Mouse (Mus musculus): ENCODE data around the gene Oas2. TPM values are rescaled to one million over a fixed set of nuclear protein-coding genes. Genes with fewer than 3 reads are reported as not detected.
A peak's percentile ranks its signal among the peaks of the same experiment; 100 is the strongest.

Gene Oas2
- polyA plus RNA-seq, 1 experiment, result 9.0 TPM

DNA sequence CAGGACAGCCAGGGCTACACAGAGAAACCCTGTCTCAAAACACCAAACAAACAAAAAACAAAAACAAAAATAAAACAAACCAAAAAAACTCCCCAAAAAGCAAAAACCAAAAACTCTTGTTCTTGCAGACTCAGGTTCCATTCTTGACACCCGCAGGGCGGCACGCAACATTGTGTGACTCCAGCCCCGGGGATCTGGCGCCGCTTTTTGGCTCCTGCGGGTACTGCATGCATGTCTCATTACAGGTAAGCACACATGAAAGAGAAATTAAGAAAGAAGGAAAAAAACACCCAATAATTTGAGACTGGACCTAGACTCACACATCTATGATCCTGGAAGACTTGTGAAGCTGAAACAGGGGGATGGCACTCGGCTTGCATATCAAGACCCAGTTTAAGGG is 15.4 kb upstream of the Oas2 start:
- no peaks in the 10 kb centered on the region for H3K4me1 ChIP-seq (ENCODE audit: control insufficient read depth, insufficient read depth, insufficient read length)
- DNase-seq (ENCODE audit: low read depth in 1 of 2, low spot score in 2 of 2), result no peak
- no peak overlapping the region for H3K27ac ChIP-seq (ENCODE audit: insufficient read depth, low read length)
- 86% methylated on average over 8 of the region's 8 CpGs for WGBS
- H3K27me3 ChIP-seq (ENCODE audit: control insufficient read depth, insufficient read depth, low read length), result no peaks in the 10 kb centered on the region
- H3K4me3 ChIP-seq (ENCODE audit: extremely low read depth, insufficient read depth, insufficient read length), result no peak overlapping the region
- no peak for TF ChIP-seq CTCF (IDR thresholded peaks at IDR 0.05; ENCODE audit: extremely low read depth, insufficient read depth, insufficient read length, insufficient replicate concordance)
- no peak for TF ChIP-seq POLR2A (IDR thresholded peaks at IDR 0.05; ENCODE audit: low read depth, low read length)
- H3K36me3 ChIP-seq (ENCODE audit: control insufficient read depth, insufficient read depth, low read length), result peaks cover 8% of the 10 kb centered on the region

DNA sequence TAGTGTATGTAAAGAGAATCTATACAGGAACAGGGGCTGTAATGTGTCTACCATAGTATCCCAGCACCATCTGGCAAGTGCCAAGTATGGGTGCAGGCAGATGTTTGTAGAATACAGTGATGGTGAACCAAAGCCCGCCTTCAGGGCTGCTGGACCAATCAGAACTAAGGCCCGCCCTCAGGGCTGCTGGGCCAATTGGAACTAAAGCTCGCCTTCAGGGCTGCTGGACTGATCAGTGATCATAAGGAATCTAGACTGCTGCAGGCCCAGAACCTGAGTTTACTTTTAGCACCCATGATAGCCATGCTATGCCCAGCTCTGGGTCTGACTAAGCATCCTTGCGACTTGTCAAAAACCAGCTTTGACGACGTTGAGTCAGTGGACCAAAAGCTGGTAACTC is 12.2 kb upstream of the Oas2 start:
- H3K4me1 ChIP-seq (ENCODE audit: control insufficient read depth, insufficient read depth, insufficient read length), result no peaks in the 10 kb centered on the region

DNA sequence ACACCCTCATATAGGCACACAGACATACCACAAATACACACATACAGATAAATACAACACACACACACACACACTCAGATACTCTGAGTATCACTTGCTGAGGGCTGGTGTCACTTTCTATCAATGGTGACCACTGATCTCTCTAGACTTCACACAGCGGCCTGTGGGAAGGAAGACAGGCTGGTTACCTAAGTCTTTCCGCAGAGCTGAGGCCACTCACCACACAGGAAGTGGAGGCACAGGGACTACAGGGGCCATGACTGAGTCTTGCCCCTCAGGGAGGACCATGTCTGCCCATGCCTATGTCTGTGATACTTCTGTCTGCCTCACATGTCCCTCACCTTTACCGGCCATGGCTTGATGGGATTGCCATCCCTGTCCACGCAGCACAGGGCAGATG is 4.6 kb upstream of the Oas2 start:
- no peak overlapping the region for H3K4me3 ChIP-seq (ENCODE audit: extremely low read depth, insufficient read depth, insufficient read length)

More for the DNA sequence above, 12.2 kb upstream of the Oas2 start:
- Histone ChIP-seq H3K27me3 (ENCODE audit: control insufficient read depth, insufficient read depth, low read length) (no peaks in the 10 kb centered on the region), H3K36me3 (ENCODE audit: control insufficient read depth, insufficient read depth, low read length) (peaks cover 4% of the 10 kb centered on the region), H3K4me3 (ENCODE audit: extremely low read depth, insufficient read depth, insufficient read length) (no peak overlapping the region), H3K27ac (ENCODE audit: insufficient read depth, low read length) (no peak overlapping the region)
- TF ChIP-seq CTCF (IDR thresholded peaks at IDR 0.05; ENCODE audit: extremely low read depth, insufficient read depth, insufficient read length, insufficient replicate concordance) (no peak), POLR2A (IDR thresholded peaks at IDR 0.05; ENCODE audit: low read depth, low read length) (no peak)
- WGBS, result 85% methylated on average over 6 of the region's 6 CpGs
- no peak for DNase-seq (ENCODE audit: low read depth in 1 of 2, low spot score in 2 of 2)

DNA sequence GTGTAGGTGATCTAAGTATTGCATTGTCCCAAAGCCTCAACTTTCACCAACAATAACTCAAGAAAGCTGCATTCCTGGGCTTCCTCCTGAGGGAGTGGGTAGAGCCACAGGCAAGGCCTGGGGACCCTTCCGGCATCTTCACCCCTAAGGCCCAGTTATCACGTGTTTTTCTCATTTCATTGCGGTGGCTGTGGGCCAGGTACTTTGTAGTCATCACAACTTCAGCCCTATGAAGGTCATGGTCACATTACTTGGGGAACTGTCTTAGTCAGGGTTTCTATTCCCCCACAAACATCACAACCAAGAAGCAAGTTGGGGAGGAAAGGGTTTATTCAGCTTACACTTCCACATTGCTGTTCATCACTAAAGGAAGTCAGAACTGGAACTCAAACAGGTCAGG is 3.1 kb upstream of the Oas2 start:
- Histone ChIP-seq H3K36me3 (ENCODE audit: control insufficient read depth, insufficient read depth, low read length) (peaks cover 1% of the 10 kb centered on the region; the same call in 1 of the 2 replicates), H3K4me3 (ENCODE audit: extremely low read depth, insufficient read depth, insufficient read length) (no peak overlapping the region), H3K27ac (ENCODE audit: insufficient read depth, low read length) (no peak overlapping the region), H3K27me3 (ENCODE audit: control insufficient read depth, insufficient read depth, low read length) (no peaks in the 10 kb centered on the region), H3K4me1 (ENCODE audit: control insufficient read depth, insufficient read depth, insufficient read length) (peaks cover 12% of the 10 kb centered on the region; the same call in 1 of the 2 replicates)
- no peak for DNase-seq (ENCODE audit: low read depth in 1 of 2, low spot score in 2 of 2)
- 92% methylated on average over 3 of the region's 3 CpGs for WGBS
- no peak for TF ChIP-seq POLR2A (IDR thresholded peaks at IDR 0.05; ENCODE audit: low read depth, low read length)
- no peak for TF ChIP-seq CTCF (IDR thresholded peaks at IDR 0.05; ENCODE audit: extremely low read depth, insufficient read depth, insufficient read length, insufficient replicate concordance)

More for the DNA sequence above, 4.6 kb upstream of the Oas2 start:
- no peak for DNase-seq (ENCODE audit: low read depth in 1 of 2, low spot score in 2 of 2)
- Histone ChIP-seq H3K4me1 (ENCODE audit: control insufficient read depth, insufficient read depth, insufficient read length) (peaks cover 9% of the 10 kb centered on the region; the same call in 1 of the 2 replicates), H3K27me3 (ENCODE audit: control insufficient read depth, insufficient read depth, low read length) (no peaks in the 10 kb centered on the region), H3K27ac (ENCODE audit: insufficient read depth, low read length) (no peak overlapping the region), H3K36me3 (ENCODE audit: control insufficient read depth, insufficient read depth, low read length) (peaks cover 1% of the 10 kb centered on the region; the same call in 1 of the 2 replicates)
- 55% methylated on average over 4 of the region's 4 CpGs for WGBS
- TF ChIP-seq CTCF (IDR thresholded peaks at IDR 0.05; ENCODE audit: extremely low read depth, insufficient read depth, insufficient read length, insufficient replicate concordance) (no peak), POLR2A (IDR thresholded peaks at IDR 0.05; ENCODE audit: low read depth, low read length) (no peak)

DNA sequence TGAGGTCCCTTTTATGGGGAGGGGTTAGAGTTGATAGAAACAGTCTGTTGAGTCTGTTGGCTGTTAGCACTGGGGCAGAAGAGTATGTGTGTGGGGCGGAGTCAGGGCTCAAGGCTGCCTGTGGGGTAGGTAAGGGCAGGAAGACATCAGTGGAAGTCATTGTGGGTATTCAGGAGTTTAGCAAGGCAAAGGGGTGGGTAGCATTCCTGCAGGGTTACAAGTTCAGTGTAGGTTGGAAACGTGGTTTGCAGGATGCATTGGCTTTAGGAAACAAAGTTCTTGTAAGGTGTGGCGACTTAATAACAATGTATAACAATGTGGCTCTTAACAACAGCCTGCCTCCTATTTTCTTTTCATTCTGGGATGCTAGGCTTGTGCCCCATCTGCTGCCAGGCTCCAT is 1.6 kb upstream of the Oas2 start:
- H3K27ac ChIP-seq (ENCODE audit: insufficient read depth, low read length), result no peak overlapping the region
- TF ChIP-seq POLR2A (IDR thresholded peaks at IDR 0.05; ENCODE audit: low read depth, low read length), result no peak
- TF ChIP-seq CTCF (IDR thresholded peaks at IDR 0.05; ENCODE audit: extremely low read depth, insufficient read depth, insufficient read length, insufficient replicate concordance), result no peak
- H3K36me3 ChIP-seq (ENCODE audit: control insufficient read depth, insufficient read depth, low read length), result no peaks in the 10 kb centered on the region
- DNase-seq (ENCODE audit: low read depth in 1 of 2, low spot score in 2 of 2), result no peak
- H3K4me1 ChIP-seq (ENCODE audit: control insufficient read depth, insufficient read depth, insufficient read length), result peaks cover 12% of the 10 kb centered on the region; the same call in 1 of the 2 replicates
- H3K27me3 ChIP-seq (ENCODE audit: control insufficient read depth, insufficient read depth, low read length), result no peaks in the 10 kb centered on the region
- 91% methylated on average over 3 of the region's 3 CpGs for WGBS
- no peak overlapping the region for H3K4me3 ChIP-seq (ENCODE audit: extremely low read depth, insufficient read depth, insufficient read length)

DNA sequence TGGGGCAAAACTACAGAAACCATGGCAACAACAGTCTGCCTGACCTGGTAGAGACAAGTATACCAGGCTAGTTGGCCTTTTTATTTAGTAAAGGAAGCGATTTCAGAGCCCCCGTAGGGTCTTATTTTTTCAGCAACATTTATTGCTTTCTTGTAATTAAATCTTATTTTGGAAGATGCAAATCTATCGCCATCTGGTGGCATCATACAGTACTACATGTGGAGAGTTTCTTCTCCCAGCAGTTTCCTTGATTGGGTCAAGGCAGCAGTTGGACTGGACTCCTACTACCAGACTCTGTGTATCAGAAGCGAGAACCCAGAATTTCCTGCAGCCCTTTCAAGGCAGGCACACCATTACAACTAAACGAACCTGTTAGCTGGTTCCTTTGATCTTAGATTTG is 3.2 kb downstream of the Oas2 start:
- TF ChIP-seq POLR2A (IDR thresholded peaks at IDR 0.05; ENCODE audit: low read depth, low read length), result no peak
- peak; percentile 1; the same call in 1 of the 2 replicates for TF ChIP-seq CTCF (IDR thresholded peaks at IDR 0.05; ENCODE audit: extremely low read depth, insufficient read depth, insufficient read length, insufficient replicate concordance)
- Histone ChIP-seq H3K27me3 (ENCODE audit: control insufficient read depth, insufficient read depth, low read length) (no peaks in the 10 kb centered on the region), H3K4me1 (ENCODE audit: control insufficient read depth, insufficient read depth, insufficient read length) (peaks cover 12% of the 10 kb centered on the region; the same call in 1 of the 2 replicates), H3K36me3 (ENCODE audit: control insufficient read depth, insufficient read depth, low read length) (no peaks in the 10 kb centered on the region), H3K27ac (ENCODE audit: insufficient read depth, low read length) (no peak overlapping the region), H3K4me3 (ENCODE audit: extremely low read depth, insufficient read depth, insufficient read length) (no peak overlapping the region)
- DNase-seq (ENCODE audit: low read depth in 1 of 2, low spot score in 2 of 2), result peak; percentile 21 to 33
- 12% methylated on average over 5 of the region's 5 CpGs for WGBS

DNA sequence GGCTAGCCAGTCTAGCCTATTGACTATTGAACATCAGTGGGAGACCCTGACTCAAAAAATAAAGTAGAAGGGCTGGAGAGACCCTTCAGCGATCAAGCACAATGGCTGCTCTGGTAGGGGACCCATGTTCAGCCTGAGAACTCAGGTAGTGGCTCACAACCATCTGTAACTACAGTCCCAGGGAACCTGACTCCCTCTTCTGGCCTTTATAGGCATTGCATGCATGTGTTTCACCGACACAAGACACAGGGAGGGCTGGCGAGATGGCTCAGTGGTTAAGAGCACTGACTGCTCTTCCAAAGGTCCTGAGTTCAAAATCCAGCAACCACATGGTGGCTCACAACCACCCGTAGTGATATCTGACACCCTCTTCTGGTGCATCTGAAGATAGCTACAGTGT is 7.5 kb downstream of the Oas2 start:
- Histone ChIP-seq H3K4me3 (ENCODE audit: extremely low read depth, insufficient read depth, insufficient read length) (no peak overlapping the region), H3K27ac (ENCODE audit: insufficient read depth, low read length) (no peak overlapping the region), H3K4me1 (ENCODE audit: control insufficient read depth, insufficient read depth, insufficient read length) (no peaks in the 10 kb centered on the region), H3K36me3 (ENCODE audit: control insufficient read depth, insufficient read depth, low read length) (no peaks in the 10 kb centered on the region), H3K27me3 (ENCODE audit: control insufficient read depth, insufficient read depth, low read length) (no peaks in the 10 kb centered on the region)
- WGBS, result 58% methylated on average over 4 of the region's 4 CpGs
- TF ChIP-seq POLR2A (IDR thresholded peaks at IDR 0.05; ENCODE audit: low read depth, low read length) (no peak), CTCF (IDR thresholded peaks at IDR 0.05; ENCODE audit: extremely low read depth, insufficient read depth, insufficient read length, insufficient replicate concordance) (peak; percentile 26; the same call in 1 of the 2 replicates)
- peak; percentile 34 to 46 for DNase-seq (ENCODE audit: low read depth in 1 of 2, low spot score in 2 of 2)

Measured in spleen, adult 2 months (tissue).